Mouse (Mus musculus): ENCODE measurements around the gene Mad1l1. TPM values are rescaled to one million over a fixed set of nuclear protein-coding genes. Genes with fewer than 3 reads are reported as not detected.

Gene Mad1l1
- polyA plus RNA-seq (2021; fragmentation: Nextera tagmentation) = 7.4 and 8.0 TPM in 2 replicates
- long read RNA-seq, experiment 1, transcript Mad1l1-201 (18 exons, 2,640 nt) = major isoform, 10 of 20 reads
- long read RNA-seq, experiment 1, partial matches to known transcripts = 5 of 20 reads
- long read RNA-seq, experiment 1, other reads (novel, unspliced or antisense) = 5 of 20 reads
- long read RNA-seq, experiment 2, transcript Mad1l1-201 (18 exons, 2,640 nt) = major isoform, 81 of 146 reads
- long read RNA-seq, experiment 2, partial matches to known transcripts = 14 of 146 reads
- long read RNA-seq, experiment 2, other reads (novel, unspliced or antisense) = 51 of 146 reads

DNA sequence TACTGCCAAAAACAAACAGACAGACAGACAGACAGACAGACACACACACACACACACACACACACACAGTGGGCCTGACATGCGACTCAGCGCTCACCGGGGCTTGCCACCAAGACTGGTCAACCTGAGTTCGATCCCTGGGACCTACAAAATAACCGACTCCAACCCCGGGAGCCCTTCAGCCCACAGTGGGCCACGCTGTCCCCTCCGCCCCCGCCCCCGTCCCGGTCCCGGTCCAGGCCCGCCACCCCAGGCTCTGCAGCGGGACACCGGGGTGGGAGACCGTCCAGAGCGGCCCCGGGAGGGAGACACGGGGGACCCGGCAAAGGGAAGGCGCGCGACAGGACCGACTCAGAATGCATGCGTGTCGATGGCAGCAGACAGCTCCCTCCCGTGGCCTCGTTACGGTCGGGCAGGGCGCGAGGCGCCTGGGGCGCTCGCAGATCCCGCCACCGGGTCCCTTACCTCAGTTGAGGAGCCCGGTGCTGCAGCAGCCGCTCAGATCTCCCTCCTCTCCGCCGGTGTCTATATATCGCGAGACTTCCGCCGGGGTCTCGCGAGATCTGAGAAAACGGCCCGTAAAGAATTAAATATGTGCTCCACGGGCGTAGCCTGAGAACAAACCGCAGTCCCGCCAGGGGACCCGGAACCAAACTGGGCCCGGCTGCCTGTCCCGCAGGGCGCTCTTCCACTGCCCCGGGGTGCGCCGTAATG lies at the start of gene Mad1l1, which contains the start of gene Nudt1:
TSS of gene Mad1l1 (minus strand) at position 511 of the 714 bp plus-strand sequence.
TSS of gene Nudt1 (plus strand) at position 615 of the 714 bp plus-strand sequence.

DNA sequence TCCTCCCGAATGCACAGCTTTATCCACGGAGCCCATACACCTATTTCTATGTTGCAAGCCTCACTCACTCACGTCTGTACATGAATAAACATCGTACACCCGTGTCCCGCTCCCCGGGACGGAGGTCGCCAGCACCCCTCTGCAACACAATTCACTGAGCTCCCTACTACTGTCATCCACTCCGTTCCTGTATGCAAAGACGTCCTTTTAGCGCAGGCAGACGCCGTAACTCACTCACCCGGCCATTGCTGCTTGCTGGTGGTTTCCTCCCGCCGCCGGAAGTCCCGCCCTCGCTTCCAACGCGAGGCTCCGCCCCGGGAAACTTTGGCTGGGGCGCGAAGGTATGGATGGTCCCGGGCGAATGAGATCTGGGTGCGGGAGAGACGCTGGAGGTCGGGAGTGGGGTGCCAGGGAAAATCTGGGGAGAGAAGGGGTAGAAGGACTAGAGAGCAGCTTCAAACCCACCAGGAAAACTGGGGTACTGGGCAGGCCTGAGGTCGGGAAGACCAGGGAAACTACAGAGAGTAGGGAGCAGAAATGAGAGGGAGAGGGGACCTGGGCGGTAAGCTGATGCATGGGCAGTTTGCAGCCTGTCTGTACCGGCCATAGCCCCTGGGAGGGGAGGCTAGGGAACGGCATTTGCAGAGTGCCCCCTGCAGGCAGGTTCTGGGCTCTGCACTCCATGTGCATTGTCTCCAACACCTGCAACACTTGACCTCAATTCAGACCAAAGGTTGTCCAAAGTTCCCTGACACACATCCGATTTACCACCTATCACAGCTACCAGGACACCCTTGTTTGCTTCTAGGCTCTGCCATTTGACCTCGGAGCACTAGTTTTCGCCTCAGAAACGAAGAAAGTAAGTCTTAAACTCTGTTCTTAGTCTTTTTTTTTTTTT lies 10.5 kb upstream of the Mad1l1 start, which contains the start of gene Mrm2:
TSS of gene Mrm2 (minus strand) at position 284 of the 898 bp plus-strand sequence.

Other genes starting within 250 kb of the Mad1l1 start
- gene Nudt1, start 104 bp upstream of the Mad1l1 start, polyA plus RNA-seq (2021; fragmentation: Nextera tagmentation) = 10.8 TPM in 2 replicates
- gene Mrm2, start 10.3 kb upstream of the Mad1l1 start, polyA plus RNA-seq (2021; fragmentation: Nextera tagmentation) = 11.2 and 12.0 TPM in 2 replicates
- 5.9 TPM in 2 replicates for gene Snx8, start 67.7 kb upstream of the Mad1l1 start, polyA plus RNA-seq (2021; fragmentation: Nextera tagmentation)
- 26.1 and 26.5 TPM in 2 replicates for gene Eif3b, start 97.8 kb upstream of the Mad1l1 start, polyA plus RNA-seq (2021; fragmentation: Nextera tagmentation)
- not detected in 2 replicates for gene Gm4869, start 124.1 kb upstream of the Mad1l1 start, polyA plus RNA-seq (2021; fragmentation: Nextera tagmentation)
- 29.4 and 30.7 TPM in 2 replicates for gene Chst12, start 184.0 kb upstream of the Mad1l1 start, polyA plus RNA-seq (2021; fragmentation: Nextera tagmentation)
- 0.72 and 1.0 TPM in 2 replicates for gene Grifin, start 243.5 kb upstream of the Mad1l1 start, polyA plus RNA-seq (2021; fragmentation: Nextera tagmentation)